Mouse (Mus musculus) lung, embryonic 15.5 days (tissue): ENCODE results near the gene Plekho1. TPM values are rescaled to one million over a fixed set of nuclear protein-coding genes. Genes with fewer than 3 reads are reported as not detected.
A peak's percentile ranks its signal among the peaks of the same experiment; 100 is the strongest.
"Not testable (repeated sequence)": the region's sequence is repeated elsewhere in the genome, so short reads cannot be mapped to it uniquely, and the experiment has no call there.

Experiments
- ATAC-seq: fragments of 200-750 bp; cut with Nextera tagmentation; 2 replicates; pipeline ENCODE4 v1.8.0; 2017; ENCODE audit warnings: moderate number of reproducible peaks, borderline replicate concordance; ENCODE audit not compliant: low FRiP score, low TSS enrichment; ENCODE audit errors: extremely low read depth
- H3K27ac ChIP-seq: fragments of 300-500 bp; sonication (generic); 2 replicates; pipeline ENCODE4 v1.5.1; 2015; ENCODE audit warnings: moderate library complexity, mild to moderate bottlenecking, inconsistent platforms
- H3K27me3 ChIP-seq: fragments of 300-500 bp; sonication (generic); 2 replicates; pipeline ENCODE4 v1.6.1; 2015; ENCODE audit warnings: inconsistent platforms
- H3K36me3 ChIP-seq: fragments of 300-500 bp; sonication (generic); 2 replicates; pipeline ENCODE4 v1.6.1; 2015; ENCODE audit warnings: inconsistent platforms
- H3K4me1 ChIP-seq: fragments of 300-500 bp; sonication (generic); 2 replicates; pipeline ENCODE4 v1.6.1; 2015; ENCODE audit warnings: inconsistent platforms
- H3K4me2 ChIP-seq: fragments of 300-500 bp; sonication (generic); 2 replicates; pipeline ENCODE4 v1.6.1; 2015; ENCODE audit warnings: inconsistent platforms, mild to moderate bottlenecking, moderate library complexity
- H3K4me3 ChIP-seq: fragments of 300-500 bp; sonication (generic); 2 replicates; pipeline ENCODE4 v1.5.1; 2015; ENCODE audit warnings: mild to moderate bottlenecking, inconsistent platforms
- H3K9ac ChIP-seq: fragments of 300-500 bp; sonication (generic); 2 replicates; pipeline ENCODE4 v1.6.1; 2015; ENCODE audit warnings: inconsistent platforms
- H3K9me3 ChIP-seq: fragments of 300-500 bp; sonication (generic); 2 replicates; pipeline ENCODE4 v1.6.1; 2016; ENCODE audit warnings: inconsistent platforms
- WGBS: fragments of 180-500 bp; shearing (Covaris S2); methylation state at CpG from one replicate; pipeline ENCODE4 v1.1.7; 2015; 5-methylcytosine and 5-hydroxymethylcytosine counted together
- polyA plus RNA-seq: library from polyadenylated mRNA; unstranded; fragments of >200 nt; fragmentation: Nextera tagmentation; extraction: Ambion mirVana; gene quantifications from 2 replicates; pipeline ENCODE4 v1.2.1, GENCODE M21; 2015

The Plekho1 gene
- polyA plus RNA-seq, 1 experiment from 2014 or later, result 38.2 TPM

DNA sequence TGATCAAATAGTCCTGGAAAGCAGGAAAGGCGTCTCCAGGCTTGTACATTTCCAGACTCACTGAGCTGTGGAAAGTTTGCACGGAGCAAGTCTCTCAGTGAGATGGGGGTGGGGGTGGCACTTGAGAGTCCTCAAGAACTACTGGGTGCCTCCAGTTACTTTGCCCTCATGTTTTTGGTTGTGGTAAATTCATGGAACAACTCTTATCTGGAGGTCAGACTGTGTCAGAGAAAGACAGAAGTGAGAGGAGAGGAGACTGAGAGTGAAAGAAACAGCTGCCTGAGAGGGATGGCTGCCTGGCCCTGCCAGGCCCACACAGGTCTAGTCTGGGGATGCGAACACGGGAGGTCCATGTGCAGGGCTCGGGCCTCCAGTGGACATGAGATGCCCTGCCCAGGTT lies 40.5 kb downstream of the Plekho1 start:
- no peak overlapping the region for H3K4me3 ChIP-seq
- H3K27ac ChIP-seq, result no peak overlapping the region
- H3K36me3 ChIP-seq, result no peaks in the 10 kb centered on the region
- WGBS, result 88% methylated on average over 5 of the region's 5 CpGs
- H3K4me1 ChIP-seq, result peaks cover 15% of the 10 kb centered on the region; the same call in 1 of the 2 replicates
- H3K27me3 ChIP-seq, result no peaks in the 10 kb centered on the region
- H3K9ac ChIP-seq, result no peak overlapping the region
- no peak overlapping the region for H3K4me2 ChIP-seq
- H3K9me3 ChIP-seq, result no peaks in the 10 kb centered on the region
- no peak for ATAC-seq

GRCm38 (mm10) chr3:95954648-95955173 lies 41.1 kb downstream of the Plekho1 start:
- WGBS, result 86% methylated on average over 12 of the region's 12 CpGs
- H3K4me3 ChIP-seq, H3K27me3 ChIP-seq, H3K27ac ChIP-seq, H3K4me2 ChIP-seq, H3K36me3 ChIP-seq, H3K9me3 ChIP-seq, ATAC-seq, H3K9ac ChIP-seq: not testable (repeated sequence)
- peaks cover 15% of the 10 kb centered on the region; the same call in 1 of the 2 replicates for H3K4me1 ChIP-seq

- peaks cover 15% of the 10 kb centered on the region; the same call in 1 of the 2 replicates for H3K4me1 ChIP-seq
- 74% methylated on average over 3 of the region's 3 CpGs for WGBS
- H3K4me2 ChIP-seq, result no peak overlapping the region
- H3K9me3 ChIP-seq, result no peaks in the 10 kb centered on the region
- no peak overlapping the region for H3K9ac ChIP-seq
- no peaks in the 10 kb centered on the region for H3K36me3 ChIP-seq
- H3K27me3 ChIP-seq, result no peaks in the 10 kb centered on the region
- H3K27ac ChIP-seq, result no peak overlapping the region
- no peak for ATAC-seq
- no peak overlapping the region for H3K4me3 ChIP-seq
Observed at GRCm38 (mm10) chr3:95953522-95953921, 42.3 kb downstream of the Plekho1 start.

- no peak for ATAC-seq
- Histone ChIP-seq H3K4me3 (no peak overlapping the region), H3K4me2 (no peak overlapping the region), H3K27ac (no peak overlapping the region), H3K9me3 (no peaks in the 10 kb centered on the region), H3K9ac (no peak overlapping the region), H3K4me1 (peaks cover 13% of the 10 kb centered on the region; the same call in 1 of the 2 replicates), H3K36me3 (no peaks in the 10 kb centered on the region), H3K27me3 (no peaks in the 10 kb centered on the region)
Observed at GRCm38 (mm10) chr3:95953023-95953422, 42.8 kb downstream of the Plekho1 start.

GRCm38 (mm10) chr3:95951566-95951965 lies 44.2 kb downstream of the Plekho1 start:
- Histone ChIP-seq H3K4me2 (peak overlapping the region; percentile 87), H3K4me3 (peak overlapping the region; percentile 63), H3K27ac (peak overlapping the region; percentile 95), H3K9ac (peak overlapping the region; percentile 57)
- not testable (repeated sequence) for H3K9me3 ChIP-seq, H3K27me3 ChIP-seq, H3K36me3 ChIP-seq, ATAC-seq, H3K4me1 ChIP-seq
- 67% methylated on average over 12 of the region's 12 CpGs for WGBS

- Histone ChIP-seq H3K27ac (peak overlapping the region; percentile 95), H3K9me3 (no peaks in the 10 kb centered on the region), H3K4me1 (0 out of 2 replicates have a peak, but pooled peaks cover 6% of the 10 kb centered on the region), H3K4me2 (peak overlapping the region; percentile 87), H3K27me3 (no peaks in the 10 kb centered on the region), H3K9ac (peak overlapping the region; percentile 57), H3K4me3 (peak overlapping the region; percentile 63), H3K36me3 (peaks cover 13% of the 10 kb centered on the region)
- 1% methylated on average over 49 of the region's 49 CpGs for WGBS
- peak; percentile 93 for ATAC-seq
Observed at GRCm38 (mm10) chr3:95950763-95951551, 44.8 kb downstream of the Plekho1 start.

DNA sequence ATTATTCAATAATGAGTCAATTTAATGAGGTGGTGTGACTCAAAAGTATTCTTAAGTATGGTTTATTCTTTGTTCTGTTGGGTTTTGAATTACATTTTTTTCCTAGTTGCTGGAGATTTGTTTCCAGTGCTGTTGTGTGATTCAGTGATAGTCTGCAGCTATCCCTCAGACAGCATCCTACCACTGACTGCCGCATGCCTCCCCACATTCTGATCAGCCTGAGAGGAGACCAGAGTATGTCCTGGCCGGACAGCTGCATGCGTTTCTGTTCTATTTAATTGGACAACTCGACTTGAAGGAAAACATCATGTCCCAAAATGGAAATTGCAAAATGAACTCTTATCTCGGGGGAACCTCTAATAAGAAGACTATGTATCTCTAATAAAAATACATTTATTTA lies 47.5 kb downstream of the Plekho1 start:
- 84% methylated on average over 5 of the region's 5 CpGs for WGBS
- no peaks in the 10 kb centered on the region for H3K9me3 ChIP-seq
- H3K4me3 ChIP-seq, result no peak overlapping the region
- 0 out of 2 replicates have a peak, but pooled peaks cover 6% of the 10 kb centered on the region for H3K4me1 ChIP-seq
- peaks cover 35% of the 10 kb centered on the region for H3K36me3 ChIP-seq
- no peak overlapping the region for H3K9ac ChIP-seq
- ATAC-seq, result no peak
- H3K4me2 ChIP-seq, result no peak overlapping the region
- no peaks in the 10 kb centered on the region for H3K27me3 ChIP-seq
- no peak overlapping the region for H3K27ac ChIP-seq

DNA sequence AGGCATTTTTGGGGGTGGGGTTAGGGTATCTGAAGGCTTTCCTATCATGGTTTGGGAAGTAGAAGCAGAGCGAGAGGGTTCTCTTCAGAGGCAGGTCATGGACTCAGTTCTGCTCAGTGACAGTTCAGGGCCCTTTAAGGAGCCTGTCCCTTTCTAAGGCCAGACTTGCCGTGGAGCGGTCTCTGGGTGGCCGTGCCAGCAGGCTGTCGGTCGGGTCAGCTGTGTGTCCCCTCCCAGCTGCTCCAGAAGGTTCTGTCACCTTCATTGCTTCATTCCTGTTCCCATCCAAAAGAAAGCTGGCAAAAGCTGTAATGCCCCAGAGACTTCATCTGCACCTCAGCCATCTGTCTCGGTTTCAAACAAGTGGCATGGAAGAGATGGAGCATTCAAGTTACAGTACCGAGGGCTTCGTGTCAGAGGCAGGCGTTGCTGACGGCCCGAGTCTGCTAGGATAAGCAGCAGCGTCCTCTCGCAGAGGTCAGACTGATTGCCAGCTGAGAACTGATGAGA lies 50.0 kb downstream of the Plekho1 start:
- Histone ChIP-seq H3K9ac (no peak overlapping the region), H3K27me3 (no peaks in the 10 kb centered on the region), H3K27ac (no peak overlapping the region), H3K4me3 (no peak overlapping the region), H3K9me3 (no peaks in the 10 kb centered on the region), H3K4me1 (no peaks in the 10 kb centered on the region), H3K36me3 (peaks cover 57% of the 10 kb centered on the region), H3K4me2 (no peak overlapping the region)
- 63% methylated on average over 14 of the region's 14 CpGs for WGBS
- ATAC-seq, result no peak

- Histone ChIP-seq H3K4me2 (no peak overlapping the region), H3K9me3 (no peaks in the 10 kb centered on the region), H3K9ac (no peak overlapping the region), H3K36me3 (peaks cover 66% of the 10 kb centered on the region), H3K4me1 (no peaks in the 10 kb centered on the region), H3K27me3 (no peaks in the 10 kb centered on the region), H3K4me3 (no peak overlapping the region), H3K27ac (no peak overlapping the region)
- no peak for ATAC-seq
- WGBS, result 67% methylated on average over 8 of the region's 8 CpGs
Observed at GRCm38 (mm10) chr3:95944742-95945141, 51.1 kb downstream of the Plekho1 start.

- no peak overlapping the region for H3K27ac ChIP-seq
- no peaks in the 10 kb centered on the region for H3K27me3 ChIP-seq
- no peak overlapping the region for H3K4me2 ChIP-seq
- no peaks in the 10 kb centered on the region for H3K4me1 ChIP-seq
- no peak overlapping the region for H3K4me3 ChIP-seq
- H3K9me3 ChIP-seq, result no peaks in the 10 kb centered on the region
- WGBS, result 91% methylated on average over 7 of the region's 7 CpGs
- ATAC-seq, result no peak
- H3K9ac ChIP-seq, result no peak overlapping the region
- H3K36me3 ChIP-seq, result peaks cover 80% of the 10 kb centered on the region
Observed at GRCm38 (mm10) chr3:95943226-95943625, 52.6 kb downstream of the Plekho1 start.

DNA sequence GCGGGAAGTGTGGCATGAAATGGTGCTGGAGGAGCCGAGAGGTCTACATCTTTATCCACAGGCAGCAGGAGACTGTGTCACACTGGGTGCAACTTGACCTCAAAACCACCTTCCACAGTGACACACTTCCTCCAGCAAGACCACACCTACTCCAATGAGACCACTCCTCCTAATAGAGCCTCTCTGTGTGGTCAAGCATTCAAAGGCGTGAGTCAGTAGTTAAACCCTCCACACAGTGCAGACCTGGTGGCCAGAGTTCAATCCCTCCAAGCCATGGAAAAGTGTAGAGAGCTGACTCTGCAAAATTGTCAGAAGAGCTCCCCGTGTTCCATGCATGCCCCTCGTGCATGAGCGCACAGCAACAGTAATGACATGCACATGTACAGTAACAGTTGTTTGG lies 53.1 kb downstream of the Plekho1 start:
- no peak overlapping the region for H3K9ac ChIP-seq
- H3K4me2 ChIP-seq, result no peak overlapping the region
- no peak for ATAC-seq
- H3K9me3 ChIP-seq, result no peaks in the 10 kb centered on the region
- H3K27ac ChIP-seq, result no peak overlapping the region
- WGBS, result 83% methylated on average over 6 of the region's 6 CpGs
- H3K4me1 ChIP-seq, result no peaks in the 10 kb centered on the region
- H3K4me3 ChIP-seq, result no peak overlapping the region
- H3K36me3 ChIP-seq, result peaks cover 85% of the 10 kb centered on the region
- H3K27me3 ChIP-seq, result no peaks in the 10 kb centered on the region

DNA sequence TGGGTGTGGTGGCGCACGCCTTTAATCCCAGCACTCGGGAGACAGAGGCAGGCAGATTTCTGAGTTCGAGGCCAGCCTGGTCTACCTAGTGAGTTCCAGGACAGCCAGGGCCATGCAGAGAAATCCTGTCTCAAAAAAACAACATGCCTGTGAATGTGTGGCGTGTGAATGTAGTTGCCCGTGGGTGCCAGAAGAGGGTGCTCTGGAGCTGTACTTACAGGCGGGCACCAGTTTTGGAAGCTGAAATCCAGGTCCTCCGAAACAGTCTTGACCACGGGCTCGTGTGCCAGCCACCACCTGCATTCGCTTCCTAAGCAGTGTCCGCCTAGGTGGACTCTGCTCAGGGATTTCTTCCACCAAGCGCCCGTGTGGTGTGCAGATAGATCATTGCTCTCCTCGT lies 57.0 kb downstream of the Plekho1 start:
- Histone ChIP-seq H3K4me3 (no peak overlapping the region), H3K27ac (no peak overlapping the region), H3K4me1 (no peaks in the 10 kb centered on the region), H3K27me3 (no peaks in the 10 kb centered on the region), H3K9ac (no peak overlapping the region), H3K36me3 (peaks cover 87% of the 10 kb centered on the region), H3K4me2 (no peak overlapping the region), H3K9me3 (no peaks in the 10 kb centered on the region)
- 91% methylated on average over 15 of the region's 15 CpGs for WGBS
- no peak for ATAC-seq
